Mouse (Mus musculus): ENCODE measurements around the gene Dph1. TPM values are rescaled to one million over a fixed set of nuclear protein-coding genes. Genes with fewer than 3 reads are reported as not detected.

Dph1 gene
- 19.8 and 21.1 TPM in 2 replicates for polyA plus RNA-seq (2014; fragmentation: Nextera tagmentation; extraction: Ambion mirVana)

DNA sequence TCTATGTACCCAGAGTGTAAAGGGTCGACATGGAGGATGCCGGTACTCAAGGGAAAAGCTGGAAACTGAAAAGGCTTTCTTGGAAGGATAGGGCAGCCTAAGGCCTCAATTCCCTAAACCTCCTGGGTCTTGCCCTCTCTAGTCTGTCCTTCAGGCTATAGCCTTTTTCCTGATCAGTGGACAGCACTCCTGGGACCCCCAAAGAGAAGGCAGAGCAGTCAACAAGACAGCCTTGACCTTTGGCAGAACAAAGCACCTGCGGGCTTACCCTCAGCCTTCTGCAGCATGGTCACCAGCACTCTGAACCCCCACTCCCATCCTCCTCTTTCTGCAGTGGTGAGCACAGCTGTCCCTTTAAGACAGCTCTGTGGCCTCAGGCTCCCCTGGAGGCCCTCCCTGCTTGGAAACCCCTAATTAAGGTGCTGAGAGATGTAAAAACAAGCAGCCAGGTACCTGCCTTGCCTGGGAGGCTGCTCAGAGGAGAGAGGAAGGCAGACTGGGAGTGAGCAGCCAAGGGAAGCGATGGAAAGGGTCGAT lies at the start of gene Dph1:
Gene Dph1 (minus strand): TSS at position 337 of the 537 bp plus-strand sequence.
- peaks cover 25% of the 10 kb centered on the region for H3K4me1 ChIP-seq (ENCODE audit: control insufficient read depth, insufficient read depth, low read length)
- DNase-seq (ENCODE audit: low spot score) (no peak), ATAC-seq (ENCODE audit: insufficient read depth, low FRiP score, low TSS enrichment) (no peak)
- peak within 1 kb of the TSS; percentile 74 for H3K4me3 ChIP-seq (ENCODE audit: low read depth, low read length)
- 47% methylated on average over 5 of the region's 5 CpGs for WGBS
- peaks cover 45% of the 10 kb centered on the region for H3K27me3 ChIP-seq (ENCODE audit: control insufficient read depth, insufficient read depth, low read length)
- H3K4me2 ChIP-seq (ENCODE audit: low read depth) = peak within 1 kb of the TSS; percentile 79
- H3K36me3 ChIP-seq (ENCODE audit: control insufficient read depth, insufficient read depth, low read length) = no peaks in the 10 kb centered on the region
- H3K9ac ChIP-seq (ENCODE audit: low read length) = peak within 1 kb of the TSS; percentile 58
- H3K27ac ChIP-seq (ENCODE audit: low read depth, low read length) = no peak within 1 kb of the TSS
- H3K9me3 ChIP-seq (ENCODE audit: control insufficient read depth, low read length) = no peaks in the 10 kb centered on the region

DNA sequence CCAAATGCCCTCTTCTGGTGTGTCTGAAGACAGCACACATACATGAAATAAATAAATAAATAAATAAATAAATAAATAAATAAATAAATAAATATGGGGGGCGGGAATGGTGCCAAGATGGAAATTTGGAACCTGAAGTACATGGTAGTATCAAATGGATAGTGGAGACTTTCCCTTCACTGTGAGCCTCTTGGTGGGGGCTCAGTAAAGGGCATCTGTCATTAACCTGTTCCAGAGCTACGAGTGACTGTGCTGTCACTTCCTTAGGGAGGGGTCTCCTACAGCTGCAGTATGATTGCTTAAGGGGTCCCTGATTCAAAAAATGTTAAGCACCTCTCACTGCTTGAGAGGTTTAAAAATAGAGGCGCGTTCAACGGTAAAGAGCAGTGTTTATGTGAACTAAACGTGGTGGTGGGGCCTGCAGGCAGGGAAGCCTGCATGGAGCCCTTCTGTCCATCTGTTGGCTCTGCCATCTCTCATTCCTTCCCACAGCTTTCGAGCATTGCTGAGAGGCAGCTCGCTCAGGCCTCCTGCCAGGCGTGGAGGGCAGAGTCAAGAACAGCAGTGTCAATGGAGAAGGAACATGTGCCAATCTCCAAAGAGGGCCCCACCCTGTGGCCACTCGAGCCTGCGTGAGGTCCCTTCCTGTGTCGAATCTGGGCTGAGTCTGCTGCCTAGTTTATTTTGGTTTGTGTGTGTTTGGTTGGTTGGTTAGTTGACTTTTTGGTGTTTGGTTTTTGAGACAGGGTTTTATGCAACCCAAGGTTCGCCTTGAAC lies 49.3 kb upstream of the Dph1 start:
- Histone ChIP-seq H3K4me1 (ENCODE audit: control insufficient read depth, insufficient read depth, low read length) (no peaks in the 10 kb centered on the region), H3K4me3 (ENCODE audit: low read depth, low read length) (no peak overlapping the region), H3K9ac (ENCODE audit: low read length) (no peak overlapping the region), H3K27me3 (ENCODE audit: control insufficient read depth, insufficient read depth, low read length) (0 out of 2 replicates have a peak, but pooled peaks cover 3% of the 10 kb centered on the region), H3K36me3 (ENCODE audit: control insufficient read depth, insufficient read depth, low read length) (no peaks in the 10 kb centered on the region), H3K4me2 (ENCODE audit: low read depth) (no peak overlapping the region), H3K27ac (ENCODE audit: low read depth, low read length) (no peak overlapping the region), H3K9me3 (ENCODE audit: control insufficient read depth, low read length) (no peaks in the 10 kb centered on the region)
- ATAC-seq (ENCODE audit: insufficient read depth, low FRiP score, low TSS enrichment) = no peak
- WGBS = 78% methylated on average over 13 of the region's 13 CpGs
- DNase-seq (ENCODE audit: low spot score) = no peak

DNA sequence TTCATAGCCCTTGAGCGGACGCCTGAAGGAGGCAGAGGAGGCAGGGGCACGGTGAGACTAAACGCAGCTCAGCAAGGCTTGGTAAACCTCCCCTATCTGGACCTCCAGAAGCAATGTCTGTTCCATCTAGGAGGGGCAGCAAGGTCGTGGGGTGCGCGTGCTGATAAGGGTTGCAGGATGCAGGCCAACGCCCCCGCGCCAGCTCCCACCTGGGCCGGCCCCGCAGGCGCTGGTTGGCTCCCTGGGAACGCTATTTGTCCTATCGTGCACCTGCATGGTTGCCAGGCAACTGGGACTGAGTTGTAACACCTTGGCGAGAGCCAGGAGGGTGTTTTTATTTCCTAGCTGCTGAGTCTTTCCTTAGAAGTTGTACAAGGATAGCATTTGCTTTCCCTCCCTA lies 43.7 kb upstream of the Dph1 start:
- no peaks in the 10 kb centered on the region for H3K9me3 ChIP-seq (ENCODE audit: control insufficient read depth, low read length)
- no peak overlapping the region for H3K27ac ChIP-seq (ENCODE audit: low read depth, low read length)
- H3K4me1 ChIP-seq (ENCODE audit: control insufficient read depth, insufficient read depth, low read length) = peaks cover 4% of the 10 kb centered on the region; the same call in 1 of the 2 replicates
- no peak for ATAC-seq (ENCODE audit: insufficient read depth, low FRiP score, low TSS enrichment)
- H3K4me3 ChIP-seq (ENCODE audit: low read depth, low read length) = no peak overlapping the region
- no peaks in the 10 kb centered on the region for H3K36me3 ChIP-seq (ENCODE audit: control insufficient read depth, insufficient read depth, low read length)
- no peak overlapping the region for H3K9ac ChIP-seq (ENCODE audit: low read length)
- H3K4me2 ChIP-seq (ENCODE audit: low read depth) = no peak overlapping the region
- no peak for DNase-seq (ENCODE audit: low spot score)
- H3K27me3 ChIP-seq (ENCODE audit: control insufficient read depth, insufficient read depth, low read length) = 0 out of 2 replicates have a peak, but pooled peaks cover 5% of the 10 kb centered on the region
- WGBS = 5% methylated on average over 16 of the region's 16 CpGs

DNA sequence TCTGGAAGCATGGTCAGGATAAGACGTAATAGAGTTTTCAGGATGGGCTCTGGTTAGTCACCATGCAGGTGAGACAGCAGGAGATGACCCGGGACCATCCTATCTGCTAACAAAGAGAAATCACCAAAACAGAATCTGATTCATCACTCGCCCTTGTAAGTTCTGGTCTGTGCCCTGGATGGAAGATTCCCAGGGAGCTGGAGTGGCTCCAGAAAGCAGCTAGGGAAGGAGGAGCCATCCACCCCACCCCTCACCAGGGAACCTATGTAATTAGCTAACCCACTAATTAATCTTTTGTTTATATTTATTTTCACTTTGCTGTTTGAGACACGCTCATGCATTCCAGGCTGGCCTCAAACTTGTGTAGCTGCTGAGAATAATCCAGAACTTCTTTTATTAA lies 41.4 kb upstream of the Dph1 start:
- ATAC-seq (ENCODE audit: insufficient read depth, low FRiP score, low TSS enrichment) = no peak
- Histone ChIP-seq H3K9me3 (ENCODE audit: control insufficient read depth, low read length) (no peaks in the 10 kb centered on the region), H3K4me2 (ENCODE audit: low read depth) (no peak overlapping the region), H3K4me1 (ENCODE audit: control insufficient read depth, insufficient read depth, low read length) (peaks cover 4% of the 10 kb centered on the region; the same call in 1 of the 2 replicates), H3K4me3 (ENCODE audit: low read depth, low read length) (no peak overlapping the region), H3K27ac (ENCODE audit: low read depth, low read length) (no peak overlapping the region), H3K9ac (ENCODE audit: low read length) (no peak overlapping the region), H3K36me3 (ENCODE audit: control insufficient read depth, insufficient read depth, low read length) (no peaks in the 10 kb centered on the region), H3K27me3 (ENCODE audit: control insufficient read depth, insufficient read depth, low read length) (0 out of 2 replicates have a peak, but pooled peaks cover 2% of the 10 kb centered on the region)
- no peak for DNase-seq (ENCODE audit: low spot score)
- WGBS = 74% methylated on average over 4 of the region's 4 CpGs

DNA sequence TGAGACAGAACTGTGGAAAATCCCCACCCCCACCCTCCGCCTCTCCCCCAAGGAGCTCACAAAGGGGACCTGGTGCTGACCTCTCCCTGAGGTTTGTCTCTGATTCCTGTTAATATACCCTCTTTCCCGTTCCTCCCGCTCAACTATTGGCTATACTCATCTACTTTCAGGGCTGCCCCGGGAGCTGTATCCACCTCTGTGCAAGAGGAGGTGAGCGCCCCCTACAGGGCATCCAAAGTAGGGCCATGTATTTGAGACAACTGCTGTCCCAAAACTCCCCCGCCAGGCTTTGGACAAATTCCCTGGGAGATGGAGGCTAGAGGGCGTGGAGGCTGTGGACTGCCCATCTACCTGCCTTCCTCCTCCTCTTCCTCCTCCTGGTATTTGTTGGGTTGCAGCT lies 40.7 kb upstream of the Dph1 start:
- no peaks in the 10 kb centered on the region for H3K36me3 ChIP-seq (ENCODE audit: control insufficient read depth, insufficient read depth, low read length)
- WGBS = 7% methylated on average over 7 of the region's 7 CpGs
- 0 out of 2 replicates have a peak, but pooled peaks cover 2% of the 10 kb centered on the region for H3K27me3 ChIP-seq (ENCODE audit: control insufficient read depth, insufficient read depth, low read length)
- H3K4me2 ChIP-seq (ENCODE audit: low read depth) = no peak overlapping the region
- H3K4me3 ChIP-seq (ENCODE audit: low read depth, low read length) = no peak overlapping the region
- ATAC-seq (ENCODE audit: insufficient read depth, low FRiP score, low TSS enrichment) (no peak), DNase-seq (ENCODE audit: low spot score) (peak; percentile 70)
- H3K9ac ChIP-seq (ENCODE audit: low read length) = no peak overlapping the region
- no peak overlapping the region for H3K27ac ChIP-seq (ENCODE audit: low read depth, low read length)
- H3K4me1 ChIP-seq (ENCODE audit: control insufficient read depth, insufficient read depth, low read length) = peaks cover 4% of the 10 kb centered on the region; the same call in 1 of the 2 replicates
- no peaks in the 10 kb centered on the region for H3K9me3 ChIP-seq (ENCODE audit: control insufficient read depth, low read length)

GRCm38 (mm10) chr11:75230272-75230760 lies 39.3 kb upstream of the Dph1 start:
- no peak for ATAC-seq (ENCODE audit: insufficient read depth, low FRiP score, low TSS enrichment)
- WGBS = 90% methylated on average over 6 of the region's 6 CpGs

GRCm38 (mm10) chr11:75229289-75229688 lies 38.2 kb upstream of the Dph1 start:
- H3K4me2 ChIP-seq (ENCODE audit: low read depth) = no peak overlapping the region
- DNase-seq (ENCODE audit: low spot score) (no peak), ATAC-seq (ENCODE audit: insufficient read depth, low FRiP score, low TSS enrichment) (no peak)
- no peak overlapping the region for H3K9ac ChIP-seq (ENCODE audit: low read length)
- no peaks in the 10 kb centered on the region for H3K4me1 ChIP-seq (ENCODE audit: control insufficient read depth, insufficient read depth, low read length)
- 74% methylated on average over 6 of the region's 6 CpGs for WGBS
- no peaks in the 10 kb centered on the region for H3K36me3 ChIP-seq (ENCODE audit: control insufficient read depth, insufficient read depth, low read length)
- H3K27me3 ChIP-seq (ENCODE audit: control insufficient read depth, insufficient read depth, low read length) = no peaks in the 10 kb centered on the region
- no peak overlapping the region for H3K27ac ChIP-seq (ENCODE audit: low read depth, low read length)
- H3K9me3 ChIP-seq (ENCODE audit: control insufficient read depth, low read length) = no peaks in the 10 kb centered on the region
- H3K4me3 ChIP-seq (ENCODE audit: low read depth, low read length) = no peak overlapping the region

More at GRCm38 (mm10) chr11:75230272-75230760, 39.3 kb upstream of the Dph1 start:
- no peak for DNase-seq (ENCODE audit: low spot score)
- peaks cover 4% of the 10 kb centered on the region; the same call in 1 of the 2 replicates for H3K4me1 ChIP-seq (ENCODE audit: control insufficient read depth, insufficient read depth, low read length)
- no peak overlapping the region for H3K4me3 ChIP-seq (ENCODE audit: low read depth, low read length)
- no peak overlapping the region for H3K4me2 ChIP-seq (ENCODE audit: low read depth)
- H3K9ac ChIP-seq (ENCODE audit: low read length) = no peak overlapping the region
- no peaks in the 10 kb centered on the region for H3K36me3 ChIP-seq (ENCODE audit: control insufficient read depth, insufficient read depth, low read length)
- 0 out of 2 replicates have a peak, but pooled peaks cover 2% of the 10 kb centered on the region for H3K27me3 ChIP-seq (ENCODE audit: control insufficient read depth, insufficient read depth, low read length)
- H3K9me3 ChIP-seq (ENCODE audit: control insufficient read depth, low read length) = no peaks in the 10 kb centered on the region
- no peak overlapping the region for H3K27ac ChIP-seq (ENCODE audit: low read depth, low read length)

- no peaks in the 10 kb centered on the region for H3K27me3 ChIP-seq (ENCODE audit: control insufficient read depth, insufficient read depth, low read length)
- H3K9ac ChIP-seq (ENCODE audit: low read length) = no peak overlapping the region
- no peak overlapping the region for H3K27ac ChIP-seq (ENCODE audit: low read depth, low read length)
- no peaks in the 10 kb centered on the region for H3K4me1 ChIP-seq (ENCODE audit: control insufficient read depth, insufficient read depth, low read length)
- DNase-seq (ENCODE audit: low spot score) (no peak), ATAC-seq (ENCODE audit: insufficient read depth, low FRiP score, low TSS enrichment) (no peak)
- no peak overlapping the region for H3K4me3 ChIP-seq (ENCODE audit: low read depth, low read length)
- 51% methylated on average over 3 of the region's 3 CpGs for WGBS
- no peak overlapping the region for H3K4me2 ChIP-seq (ENCODE audit: low read depth)
- H3K9me3 ChIP-seq (ENCODE audit: control insufficient read depth, low read length) = no peaks in the 10 kb centered on the region
- H3K36me3 ChIP-seq (ENCODE audit: control insufficient read depth, insufficient read depth, low read length) = no peaks in the 10 kb centered on the region
Observed at GRCm38 (mm10) chr11:75227632-75228031, 36.6 kb upstream of the Dph1 start.

Measured in neural tube, embryonic 11.5 days (tissue).